Mouse (Mus musculus) lung, postnatal 0 days (tissue): Measurements from ENCODE around the gene Prrg2. TPM values are rescaled to one million over a fixed set of nuclear protein-coding genes. Genes with fewer than 3 reads are reported as not detected.
A peak's percentile ranks its signal among the peaks of the same experiment; 100 is the strongest.

Source experiments
- ATAC-seq: fragments of 200-750 bp; cut with Nextera tagmentation; 2 replicates; pipeline ENCODE4 v1.8.0; 2017; ENCODE audit warnings: moderate library complexity
- DNase-seq: peaks from one replicate; pipeline ENCODE4 v3.0.0-alpha.2; 2016; ENCODE audit warnings: low spot score
- H3K27ac ChIP-seq: fragments of 300-500 bp; sonication (generic); 2 replicates; pipeline ENCODE4 v1.5.1; 2014; ENCODE audit warnings: antibody characterized with exemption, mild to moderate bottlenecking, low read length, mixed read lengths
- H3K27me3 ChIP-seq: fragments of 300-500 bp; sonication (generic); replicated peaks from 2 replicates; pipeline ENCODE4 v1.6.1; 2014; ENCODE audit warnings: low read length, mixed read lengths; ENCODE audit not compliant: insufficient read depth
- H3K36me3 ChIP-seq: fragments of 300-500 bp; sonication (generic); 2 replicates; pipeline ENCODE4 v1.6.1; 2014; ENCODE audit warnings: low read length, mixed read lengths; ENCODE audit not compliant: insufficient read depth
- H3K4me1 ChIP-seq: fragments of 300-500 bp; sonication (generic); 2 replicates; pipeline ENCODE4 v1.6.1; 2014; ENCODE audit warnings: antibody characterized with exemption, low read depth, low read length, mixed read lengths; ENCODE audit not compliant: insufficient read depth
- H3K4me2 ChIP-seq: fragments of 300-500 bp; sonication (generic); replicated peaks from 2 replicates; pipeline ENCODE4 v1.6.1; 2014; ENCODE audit warnings: low read depth, mild to moderate bottlenecking, low read length, moderate library complexity, mixed read lengths
- H3K4me3 ChIP-seq: fragments of 300-500 bp; sonication (generic); 2 replicates; pipeline ENCODE4 v1.5.1; 2014; ENCODE audit warnings: low read depth, low read length
- H3K9ac ChIP-seq: fragments of 300-500 bp; sonication (generic); replicated peaks from 2 replicates; pipeline ENCODE4 v1.6.1; 2014; ENCODE audit warnings: low read depth, mild to moderate bottlenecking
- H3K9me3 ChIP-seq: fragments of 300-500 bp; sonication (generic); 2 replicates; pipeline ENCODE4 v1.6.1; 2016; ENCODE audit warnings: low read length, mixed read lengths
- CTCF ChIP-seq: IDR thresholded peaks from 2 replicates; pipeline ENCODE4 v1.5.1; 2016; ENCODE audit warnings: antibody characterized with exemption, mild to moderate bottlenecking
- EP300 ChIP-seq: IDR thresholded peaks from 2 replicates; pipeline ENCODE4 v1.6.1; 2016; ENCODE audit warnings: antibody characterized with exemption, mild to moderate bottlenecking, control low read depth
- WGBS: fragments of 180-500 bp; shearing (Covaris S2); extraction: QIAGEN DNeasy Blood & Tissue Kit; methylation state at CpG from one replicate; pipeline ENCODE4 v1.1.7; 2014; 5-methylcytosine and 5-hydroxymethylcytosine counted together
- polyA plus RNA-seq: library from polyadenylated mRNA; unstranded; fragments of >200 nt; fragmentation: Nextera tagmentation; extraction: Ambion mirVana; gene quantifications from 2 replicates; pipeline ENCODE4 v1.2.1, GENCODE M21; 2015

Gene Prrg2
- polyA plus RNA-seq, 1 experiment from 2014 or later: 40.8 TPM

DNA sequence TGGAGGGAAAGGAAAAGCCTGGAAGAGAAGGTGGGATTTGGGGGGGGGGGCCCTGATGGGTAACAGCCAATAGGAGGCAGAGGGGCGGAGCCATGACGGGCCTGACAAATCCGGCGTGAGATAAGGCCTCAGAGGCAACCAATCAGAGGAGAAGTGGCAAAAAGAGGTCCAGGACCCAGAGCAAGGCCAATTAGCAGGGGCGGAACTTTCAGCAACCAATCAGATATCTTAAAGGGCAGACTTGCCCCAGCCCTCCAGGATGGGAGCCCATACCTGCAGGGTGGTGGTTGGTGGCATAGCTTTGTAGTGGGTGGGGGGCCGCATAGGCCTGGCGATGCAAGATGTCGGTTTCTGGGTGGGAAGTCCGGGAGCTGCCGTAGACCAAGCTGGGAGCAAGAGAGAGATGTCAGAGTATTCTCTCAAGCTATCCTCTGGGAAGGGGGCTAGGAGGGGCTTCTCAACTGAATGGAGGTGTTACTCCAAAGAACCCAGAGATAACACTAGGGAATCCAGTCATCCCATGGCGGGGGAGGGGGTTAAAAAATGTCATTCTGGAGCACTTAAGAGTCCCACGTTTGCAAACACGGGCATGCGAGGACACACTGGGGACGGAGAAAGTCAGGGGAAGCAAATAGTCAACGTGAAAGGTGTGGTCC is 11.4 kb downstream of the Prrg2 start:
- H3K27ac ChIP-seq: peak overlapping the region; percentile 93; the same call in 1 of the 2 replicates
- DNase-seq: peak; percentile 95
- 8% methylated on average over 16 of the region's 16 CpGs for WGBS

DNA sequence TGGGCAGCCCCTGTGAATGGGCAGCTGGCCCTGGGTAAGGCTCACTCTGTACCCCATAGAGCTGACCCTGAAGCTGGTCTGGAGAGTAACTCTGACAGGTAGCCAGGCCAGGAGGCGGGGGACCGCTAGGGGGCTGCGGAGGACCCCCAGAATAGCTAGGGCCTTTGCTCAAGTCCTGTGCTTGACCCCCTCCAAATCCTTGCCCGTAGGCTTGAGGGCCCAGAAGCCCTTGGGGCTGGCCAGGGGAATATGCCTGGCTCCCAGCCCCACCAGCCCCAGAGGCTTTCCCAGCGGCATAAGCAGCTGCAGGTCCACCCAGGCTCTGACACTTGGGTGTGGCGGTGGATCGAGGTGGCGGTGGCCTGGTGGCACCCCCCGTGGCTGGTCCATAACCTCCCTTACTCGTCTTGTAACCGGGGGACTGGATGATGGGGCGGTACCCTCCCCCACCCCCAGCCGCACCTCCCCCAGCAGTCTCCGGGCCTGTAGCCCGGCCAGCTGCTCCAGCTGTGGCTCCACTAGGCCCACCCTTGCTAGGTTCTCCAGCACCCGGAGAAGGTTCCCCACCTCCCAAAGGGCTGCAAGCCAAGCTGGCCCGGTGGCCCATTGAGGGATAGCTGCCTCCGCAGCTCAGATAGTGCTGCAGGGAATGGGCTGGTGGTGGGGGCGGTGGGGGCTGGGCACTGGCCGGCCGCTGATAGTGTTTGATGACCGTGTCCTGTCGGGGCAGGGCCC is 13.4 kb downstream of the Prrg2 start:
- 89% methylated on average over 22 of the region's 23 CpGs for WGBS

More for the DNA sequence above, 11.4 kb downstream of the Prrg2 start:
- peak overlapping the region; percentile 90; the same call in 1 of the 2 replicates for H3K4me3 ChIP-seq
- no peaks in the 10 kb centered on the region for H3K9me3 ChIP-seq
- H3K9ac ChIP-seq: 0 out of 2 replicates have a peak overlapping the region, but pooled peaks have one; percentile 76
- TF ChIP-seq EP300 (no peak), CTCF (no peak)
- peaks cover 7% of the 10 kb centered on the region; the same call in 1 of the 2 replicates for H3K4me1 ChIP-seq
- H3K27me3 ChIP-seq: no peaks in the 10 kb centered on the region
- H3K36me3 ChIP-seq: peaks cover 28% of the 10 kb centered on the region
- peak; percentile 19; the same call in 1 of the 2 replicates for ATAC-seq
- H3K4me2 ChIP-seq: peak overlapping the region; percentile 90

DNA sequence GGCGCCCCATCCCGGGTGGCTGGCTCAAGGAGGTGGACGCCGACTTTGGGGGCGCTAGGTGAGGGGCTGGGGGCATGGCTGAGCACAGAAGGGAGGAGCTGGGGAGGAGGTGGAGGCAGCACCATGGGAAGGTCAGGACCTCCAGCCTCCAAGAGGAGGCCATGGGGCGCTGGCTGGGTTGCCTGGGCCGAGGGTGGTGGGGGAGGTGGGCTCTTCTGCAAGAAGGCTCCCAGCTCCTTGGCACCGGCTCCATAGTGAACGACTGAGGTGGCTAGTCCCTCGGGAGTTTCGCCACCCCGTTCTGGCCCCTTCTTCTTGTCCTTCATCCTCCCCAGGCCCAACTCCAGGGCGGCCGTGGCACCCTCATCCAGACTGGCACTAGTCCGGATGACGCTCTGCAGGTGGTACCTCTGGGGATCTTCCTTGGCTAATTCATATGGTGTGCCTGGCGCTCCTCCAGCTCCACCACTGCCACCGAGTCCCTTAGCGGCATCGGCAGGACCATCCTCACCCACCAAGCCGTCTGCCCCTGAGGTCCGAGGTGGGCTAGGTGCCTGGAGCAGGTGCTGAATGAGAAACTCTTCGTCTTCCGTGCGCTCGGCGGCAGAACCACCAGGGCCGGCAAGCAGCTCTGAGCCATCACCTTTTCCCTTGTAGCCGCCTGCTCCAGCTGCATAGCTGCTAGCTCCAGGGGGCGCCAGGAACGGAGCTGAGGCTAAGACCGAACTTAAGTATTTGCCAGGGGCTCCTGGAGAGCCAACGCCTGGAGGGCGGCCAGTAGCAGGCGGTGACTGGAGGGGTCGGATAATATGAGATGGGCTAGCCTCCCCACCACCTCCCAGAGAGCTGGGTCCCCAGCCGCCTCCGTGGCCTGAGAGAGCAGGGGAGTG is 14.2 kb downstream of the Prrg2 start:
- 89% methylated on average over 34 of the region's 38 CpGs for WGBS
- Histone ChIP-seq H3K4me2 (no peak overlapping the region), H3K4me3 (no peak overlapping the region), H3K9ac (no peak overlapping the region), H3K36me3 (peaks cover 28% of the 10 kb centered on the region), H3K27me3 (no peaks in the 10 kb centered on the region), H3K27ac (no peak overlapping the region), H3K4me1 (peaks cover 4% of the 10 kb centered on the region; the same call in 1 of the 2 replicates), H3K9me3 (no peaks in the 10 kb centered on the region)
- DNase-seq: no peak
- no peak for TF ChIP-seq CTCF
- no peak for TF ChIP-seq EP300
- no peak for ATAC-seq

More for the DNA sequence above, 13.4 kb downstream of the Prrg2 start:
- Histone ChIP-seq H3K4me1 (peaks cover 7% of the 10 kb centered on the region; the same call in 1 of the 2 replicates), H3K27me3 (no peaks in the 10 kb centered on the region), H3K36me3 (peaks cover 28% of the 10 kb centered on the region), H3K27ac (no peak overlapping the region), H3K4me2 (no peak overlapping the region), H3K4me3 (no peak overlapping the region), H3K9me3 (no peaks in the 10 kb centered on the region), H3K9ac (no peak overlapping the region)
- no peak for DNase-seq
- ATAC-seq: no peak
- no peak for TF ChIP-seq EP300
- TF ChIP-seq CTCF: no peak

DNA sequence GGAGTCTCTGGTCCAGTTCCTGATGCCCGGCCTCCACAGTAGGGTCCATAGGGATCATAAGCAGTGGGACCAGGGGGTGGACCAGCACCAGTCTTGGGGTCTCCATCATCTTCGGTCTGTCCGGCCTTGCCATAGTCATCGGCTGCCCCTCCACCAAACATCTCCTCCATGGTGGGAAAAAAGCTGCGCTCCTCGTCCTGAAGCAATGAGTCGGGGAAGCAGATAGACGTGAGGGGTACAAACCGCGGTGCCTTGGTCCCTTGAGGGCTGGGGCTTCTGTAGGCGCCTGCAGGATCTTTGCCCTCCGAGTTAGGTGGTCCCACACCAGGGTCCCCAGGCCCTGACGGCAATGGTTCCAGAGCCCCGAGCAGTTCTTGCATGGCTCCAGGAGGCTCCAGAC is 15.0 kb downstream of the Prrg2 start:
- no peak overlapping the region for H3K4me3 ChIP-seq
- peaks cover 4% of the 10 kb centered on the region; the same call in 1 of the 2 replicates for H3K4me1 ChIP-seq
- no peak overlapping the region for H3K27ac ChIP-seq
- no peak for TF ChIP-seq EP300
- no peak for TF ChIP-seq CTCF
- DNase-seq: no peak
- no peaks in the 10 kb centered on the region for H3K27me3 ChIP-seq
- no peaks in the 10 kb centered on the region for H3K9me3 ChIP-seq
- ATAC-seq: no peak
- WGBS: 96% methylated on average over 14 of the region's 14 CpGs
- peaks cover 35% of the 10 kb centered on the region for H3K36me3 ChIP-seq
- H3K4me2 ChIP-seq: no peak overlapping the region
- no peak overlapping the region for H3K9ac ChIP-seq

GRCm38 (mm10) chr7:45046853-45047350 is 15.6 kb downstream of the Prrg2 start:
- H3K27me3 ChIP-seq: no peaks in the 10 kb centered on the region
- peaks cover 35% of the 10 kb centered on the region for H3K36me3 ChIP-seq
- no peak overlapping the region for H3K4me3 ChIP-seq
- H3K4me1 ChIP-seq: peaks cover 4% of the 10 kb centered on the region; the same call in 1 of the 2 replicates
- TF ChIP-seq EP300: no peak
- TF ChIP-seq CTCF: no peak
- no peak overlapping the region for H3K4me2 ChIP-seq
- no peak overlapping the region for H3K27ac ChIP-seq
- no peak overlapping the region for H3K9ac ChIP-seq
- 94% methylated on average over 26 of the region's 26 CpGs for WGBS
- no peaks in the 10 kb centered on the region for H3K9me3 ChIP-seq
- no peak for ATAC-seq
- DNase-seq: no peak
